Mouse (Mus musculus): ENCODE results near the gene Rpgrip1l. TPM values are rescaled to one million over a fixed set of nuclear protein-coding genes. Genes with fewer than 3 reads are reported as not detected.

Gene Rpgrip1l
- total and polyA plus RNA-seq, 3 experiments = 0.26 to 6.6 (median 5.6) TPM

GRCm38 (mm10) chr8:91326946-91327345, 13.9 kb upstream of the Rpgrip1l start:
- no peak for TF ChIP-seq GATA1 (IDR thresholded peaks at IDR 0.05; ENCODE audit: borderline replicate concordance, low read length)
- TF ChIP-seq CTCF (IDR thresholded peaks at IDR 0.05; ENCODE audit: low read depth, low read length) = no peak
- no peak for TF ChIP-seq POLR2AphosphoS5 (IDR thresholded peaks at IDR 0.05; ENCODE audit: insufficient replicate concordance, low read depth, low read length)
- no peak for TF ChIP-seq GATA2 (IDR thresholded peaks at IDR 0.05; ENCODE audit: borderline replicate concordance, low read depth, low read length)
- no peak for TF ChIP-seq TAL1 (conservative IDR thresholded peaks at IDR 0.05; ENCODE audit: low read depth, low read length)
- no peaks in the 10 kb centered on the region for H3K9me3 ChIP-seq (replicated peaks)
- no peak for ATAC-seq (ENCODE audit: extremely low read depth, insufficient number of reproducible peaks, low FRiP score, poor library complexity, severe bottlenecking)

GRCm38 (mm10) chr8:91326018-91326417, 13.0 kb upstream of the Rpgrip1l start:
- peaks cover 58% of the 10 kb centered on the region for H3K36me3 ChIP-seq (replicated peaks)
- peaks cover 7% of the 10 kb centered on the region; the same call in 1 of the 2 replicates for H3K4me1 ChIP-seq (ENCODE audit: insufficient read depth, low read depth, low read length)
- no peaks in the 10 kb centered on the region for H3K9me3 ChIP-seq (replicated peaks)
- DNase-seq (ENCODE audit: low spot score) (no peak), ATAC-seq (ENCODE audit: extremely low read depth, insufficient number of reproducible peaks, low FRiP score, poor library complexity, severe bottlenecking) (no peak)
- no peak overlapping the region for H3K4me3 ChIP-seq (ENCODE audit: low read depth, low read length)
- TF ChIP-seq GATA1 (IDR thresholded peaks at IDR 0.05; ENCODE audit: borderline replicate concordance, low read length) (no peak), TAL1 (conservative IDR thresholded peaks at IDR 0.05; ENCODE audit: low read depth, low read length) (no peak), POLR2AphosphoS5 (IDR thresholded peaks at IDR 0.05; ENCODE audit: insufficient replicate concordance, low read depth, low read length) (no peak), CTCF (IDR thresholded peaks at IDR 0.05; ENCODE audit: low read depth, low read length) (no peak), GATA2 (IDR thresholded peaks at IDR 0.05; ENCODE audit: borderline replicate concordance, low read depth, low read length) (no peak)
- no peaks in the 10 kb centered on the region for H3K27me3 ChIP-seq (ENCODE audit: insufficient read depth, low read length)

More at GRCm38 (mm10) chr8:91326946-91327345, 13.9 kb upstream of the Rpgrip1l start:
- Histone ChIP-seq H3K4me1 (ENCODE audit: insufficient read depth, low read depth, low read length) (peaks cover 7% of the 10 kb centered on the region; the same call in 1 of the 2 replicates), H3K4me3 (ENCODE audit: low read depth, low read length) (no peak overlapping the region), H3K27me3 (ENCODE audit: insufficient read depth, low read length) (no peaks in the 10 kb centered on the region), H3K36me3 (replicated peaks) (peaks cover 53% of the 10 kb centered on the region)
- DNase-seq (ENCODE audit: low spot score) = no peak

GRCm38 (mm10) chr8:91324916-91325315, 11.9 kb upstream of the Rpgrip1l start:
- no peaks in the 10 kb centered on the region for H3K27me3 ChIP-seq (ENCODE audit: insufficient read depth, low read length)
- H3K9me3 ChIP-seq (replicated peaks) = no peaks in the 10 kb centered on the region
- TF ChIP-seq GATA1 (IDR thresholded peaks at IDR 0.05; ENCODE audit: borderline replicate concordance, low read length) (no peak), CTCF (IDR thresholded peaks at IDR 0.05; ENCODE audit: low read depth, low read length) (no peak), POLR2AphosphoS5 (IDR thresholded peaks at IDR 0.05; ENCODE audit: insufficient replicate concordance, low read depth, low read length) (no peak), GATA2 (IDR thresholded peaks at IDR 0.05; ENCODE audit: borderline replicate concordance, low read depth, low read length) (no peak), TAL1 (conservative IDR thresholded peaks at IDR 0.05; ENCODE audit: low read depth, low read length) (no peak)
- ATAC-seq (ENCODE audit: extremely low read depth, insufficient number of reproducible peaks, low FRiP score, poor library complexity, severe bottlenecking) (no peak), DNase-seq (ENCODE audit: low spot score) (no peak)
- H3K4me1 ChIP-seq (ENCODE audit: insufficient read depth, low read depth, low read length) = peaks cover 7% of the 10 kb centered on the region; the same call in 1 of the 2 replicates
- peaks cover 57% of the 10 kb centered on the region for H3K36me3 ChIP-seq (replicated peaks)
- H3K4me3 ChIP-seq (ENCODE audit: low read depth, low read length) = no peak overlapping the region

- peaks cover 55% of the 10 kb centered on the region for H3K36me3 ChIP-seq (replicated peaks)
- H3K9me3 ChIP-seq (replicated peaks) = no peaks in the 10 kb centered on the region
- DNase-seq (ENCODE audit: low spot score) (no peak), ATAC-seq (ENCODE audit: extremely low read depth, insufficient number of reproducible peaks, low FRiP score, poor library complexity, severe bottlenecking) (no peak)
- peaks cover 7% of the 10 kb centered on the region; the same call in 1 of the 2 replicates for H3K4me1 ChIP-seq (ENCODE audit: insufficient read depth, low read depth, low read length)
- H3K4me3 ChIP-seq (ENCODE audit: low read depth, low read length) = no peak overlapping the region
- TF ChIP-seq TAL1 (conservative IDR thresholded peaks at IDR 0.05; ENCODE audit: low read depth, low read length) (no peak), GATA1 (IDR thresholded peaks at IDR 0.05; ENCODE audit: borderline replicate concordance, low read length) (no peak), CTCF (IDR thresholded peaks at IDR 0.05; ENCODE audit: low read depth, low read length) (no peak), GATA2 (IDR thresholded peaks at IDR 0.05; ENCODE audit: borderline replicate concordance, low read depth, low read length) (no peak), POLR2AphosphoS5 (IDR thresholded peaks at IDR 0.05; ENCODE audit: insufficient replicate concordance, low read depth, low read length) (no peak)
- no peaks in the 10 kb centered on the region for H3K27me3 ChIP-seq (ENCODE audit: insufficient read depth, low read length)
These were observed 11.2 kb upstream of the Rpgrip1l start for GRCm38 (mm10) chr8:91324271-91324670.

GRCm38 (mm10) chr8:91323511-91323910, 10.4 kb upstream of the Rpgrip1l start:
- H3K9me3 ChIP-seq (replicated peaks) = no peaks in the 10 kb centered on the region
- H3K4me3 ChIP-seq (ENCODE audit: low read depth, low read length) = no peak overlapping the region
- peaks cover 57% of the 10 kb centered on the region for H3K36me3 ChIP-seq (replicated peaks)
- no peak for DNase-seq (ENCODE audit: low spot score)
- TF ChIP-seq TAL1 (conservative IDR thresholded peaks at IDR 0.05; ENCODE audit: low read depth, low read length) (no peak), GATA2 (IDR thresholded peaks at IDR 0.05; ENCODE audit: borderline replicate concordance, low read depth, low read length) (no peak), CTCF (IDR thresholded peaks at IDR 0.05; ENCODE audit: low read depth, low read length) (no peak), POLR2AphosphoS5 (IDR thresholded peaks at IDR 0.05; ENCODE audit: insufficient replicate concordance, low read depth, low read length) (no peak), GATA1 (IDR thresholded peaks at IDR 0.05; ENCODE audit: borderline replicate concordance, low read length) (no peak)
- ATAC-seq (ENCODE audit: extremely low read depth, insufficient number of reproducible peaks, low FRiP score, poor library complexity, severe bottlenecking) = no peak
- peaks cover 10% of the 10 kb centered on the region for H3K4me1 ChIP-seq (ENCODE audit: insufficient read depth, low read depth, low read length)
- no peaks in the 10 kb centered on the region for H3K27me3 ChIP-seq (ENCODE audit: insufficient read depth, low read length)

- ATAC-seq (ENCODE audit: extremely low read depth, insufficient number of reproducible peaks, low FRiP score, poor library complexity, severe bottlenecking) (no peak), DNase-seq (ENCODE audit: low spot score) (no peak)
- H3K27me3 ChIP-seq (ENCODE audit: insufficient read depth, low read length) = no peaks in the 10 kb centered on the region
- no peak overlapping the region for H3K4me3 ChIP-seq (ENCODE audit: low read depth, low read length)
- no peaks in the 10 kb centered on the region for H3K9me3 ChIP-seq (replicated peaks)
- peaks cover 22% of the 10 kb centered on the region for H3K4me1 ChIP-seq (ENCODE audit: insufficient read depth, low read depth, low read length)
- H3K36me3 ChIP-seq (replicated peaks) = peaks cover 54% of the 10 kb centered on the region
- TF ChIP-seq GATA1 (IDR thresholded peaks at IDR 0.05; ENCODE audit: borderline replicate concordance, low read length) (no peak), CTCF (IDR thresholded peaks at IDR 0.05; ENCODE audit: low read depth, low read length) (no peak), TAL1 (conservative IDR thresholded peaks at IDR 0.05; ENCODE audit: low read depth, low read length) (no peak)
These were observed 6.1 kb upstream of the Rpgrip1l start for GRCm38 (mm10) chr8:91318938-91319729.

Measured in G1E (cell line).